In genomic region chr15:77926921-77927320, GRCm38 (mm10) we compare ENCODE assay signal across 22 mouse cellular contexts. TPM values are rescaled to one million over a fixed set of nuclear protein-coding genes. Genes with fewer than 3 reads are reported as not detected.
DNase-seq lines count a peak whose midpoint lies in the region; ATAC-seq lines count a peak whose summit lies in the region.
"Had no signal": no experiment of that assay in that cellular context is flagged by ENCODE, and none has a peak within 500 bp of the region (broad histone marks: within the 10 kb centered on the region; RNA-seq: fewer than 3 reads in every experiment).

No protein-coding gene starts in this region.

- H3K36me3 ChIP-seq in hindbrain, embryonic 12.5 days: peaks cover 40% of the 10 kb centered on the region
- peaks cover 23% of the 10 kb centered on the region for H3K36me3 ChIP-seq in hindbrain, embryonic 16.5 days (ENCODE audit: control insufficient read depth, insufficient read depth, low read length)
- H3K36me3 ChIP-seq in limb, embryonic 10.5 days: peaks cover 55% of the 10 kb centered on the region
- peaks cover 15% of the 10 kb centered on the region for H3K36me3 ChIP-seq in liver, embryonic 16.5 days (ENCODE audit: control insufficient read depth, insufficient read depth)
- peaks cover 50% of the 10 kb centered on the region for H3K36me3 ChIP-seq in heart, embryonic 12.5 days

- H3K9me3 ChIP-seq in hindbrain, embryonic 12.5 days (replicated peaks): no peaks in the 10 kb centered on the region
- H3K9me3 ChIP-seq in hindbrain, embryonic 16.5 days (ENCODE audit: control insufficient read depth, low read length): no peaks in the 10 kb centered on the region
- H3K9me3 ChIP-seq in limb, embryonic 10.5 days (replicated peaks): no peaks in the 10 kb centered on the region
- H3K9me3 ChIP-seq in liver, embryonic 16.5 days (replicated peaks; ENCODE audit: control insufficient read depth, low read length): no peaks in the 10 kb centered on the region
- H3K9me3 ChIP-seq in heart, embryonic 12.5 days (replicated peaks): no peaks in the 10 kb centered on the region
- H3K9me3 ChIP-seq: heart, embryonic 15.5 days; midbrain, embryonic 10.5 days; neural tube, embryonic 12.5 days had no signal

- WGBS in hindbrain, embryonic 12.5 days: 96% methylated on average over 5 of the region's 5 CpGs
- 95% methylated on average over 5 of the region's 5 CpGs for WGBS in hindbrain, embryonic 16.5 days
- WGBS in limb, embryonic 10.5 days: 94% methylated on average over 5 of the region's 5 CpGs
- 69% methylated on average over 5 of the region's 5 CpGs for WGBS in liver, embryonic 16.5 days (ENCODE audit: insufficient replicate concordance)
- WGBS in heart, embryonic 12.5 days: 87% methylated on average over 5 of the region's 5 CpGs

- peak; percentile 72 to 84 for DNase-seq in adrenal gland, adult (ENCODE audit: inconsistent age in 2 of 2, low spot score in 1 of 2)
- no peak for DNase-seq in adrenal gland, postnatal 4 days (ENCODE audit: low spot score in 2 of 2)
- DNase-seq in limb, embryonic 10.5 days (ENCODE audit: low spot score): no peak
- DNase-seq in left cerebral cortex, adult 9 months (ENCODE audit: low spot score in 2 of 2): no peak
- DNase-seq: cerebellum, adult 18-20 months; cerebellum, postnatal 36 days; gastrocnemius, postnatal 10 days; heart, adult 18-20 months; kidney, adult 2 months; kidney, postnatal 14 days; lung, embryonic 14.5 days; lung, postnatal 36 days; right cerebral cortex, adult 18-20 months; thymus, postnatal 14 days had no signal

- 0 out of 2 replicates have a peak overlapping the region, but pooled peaks have one; percentile 77 for H3K4me2 ChIP-seq in hindbrain, embryonic 12.5 days (replicated peaks)
- no peak overlapping the region for H3K4me2 ChIP-seq in hindbrain, embryonic 16.5 days (ENCODE audit: low read length)
- peak overlapping the region; percentile 87 for H3K4me2 ChIP-seq in liver, embryonic 16.5 days (ENCODE audit: low read depth, low read length)
- H3K4me2 ChIP-seq in heart, embryonic 12.5 days: no peak overlapping the region

- H3K9ac ChIP-seq in hindbrain, embryonic 12.5 days: no peak overlapping the region
- no peak overlapping the region for H3K9ac ChIP-seq in hindbrain, embryonic 16.5 days (ENCODE audit: low read depth, low read length)
- no peak overlapping the region for H3K9ac ChIP-seq in liver, embryonic 16.5 days (ENCODE audit: low read depth, low read length)
- no peak overlapping the region for H3K9ac ChIP-seq in heart, embryonic 12.5 days
- H3K9ac ChIP-seq: neural tube, embryonic 12.5 days had no signal

- H3K4me1 ChIP-seq in hindbrain, embryonic 12.5 days: peaks cover 22% of the 10 kb centered on the region
- peaks cover 16% of the 10 kb centered on the region for H3K4me1 ChIP-seq in hindbrain, embryonic 16.5 days (ENCODE audit: control insufficient read depth, insufficient read depth, low read depth, low read length)
- H3K4me1 ChIP-seq in limb, embryonic 10.5 days: peaks cover 18% of the 10 kb centered on the region
- peaks cover 43% of the 10 kb centered on the region for H3K4me1 ChIP-seq in liver, embryonic 16.5 days (ENCODE audit: control insufficient read depth, low read depth, low read length)
- peaks cover 27% of the 10 kb centered on the region for H3K4me1 ChIP-seq in heart, embryonic 12.5 days (replicated peaks)

- no peak overlapping the region for H3K27ac ChIP-seq in hindbrain, embryonic 12.5 days
- H3K27ac ChIP-seq in hindbrain, embryonic 16.5 days (ENCODE audit: low read depth, low read length): no peak overlapping the region
- H3K27ac ChIP-seq in limb, embryonic 10.5 days: no peak overlapping the region
- H3K27ac ChIP-seq in liver, embryonic 16.5 days (ENCODE audit: low read length): no peak overlapping the region; the same call in 1 of the 2 replicates
- no peak overlapping the region for H3K27ac ChIP-seq in heart, embryonic 12.5 days (ENCODE audit: poor library complexity, severe bottlenecking)
- H3K27ac ChIP-seq: heart, embryonic 15.5 days; midbrain, embryonic 10.5 days; neural tube, embryonic 12.5 days had no signal

- no peak for ATAC-seq in hindbrain, embryonic 12.5 days (ENCODE audit: low FRiP score)
- no peak for ATAC-seq in hindbrain, embryonic 16.5 days
- no peak for ATAC-seq in liver, embryonic 16.5 days (ENCODE audit: low read depth)
- no peak for ATAC-seq in heart, embryonic 12.5 days (ENCODE audit: insufficient number of reproducible peaks, low FRiP score)
- ATAC-seq: forebrain, embryonic 14.5 days had no signal

- no peaks in the 10 kb centered on the region for H3K27me3 ChIP-seq in hindbrain, embryonic 12.5 days
- no peaks in the 10 kb centered on the region for H3K27me3 ChIP-seq in hindbrain, embryonic 16.5 days (replicated peaks; ENCODE audit: control insufficient read depth, insufficient read depth, low read length)
- no peaks in the 10 kb centered on the region for H3K27me3 ChIP-seq in limb, embryonic 10.5 days (ENCODE audit: low read depth, poor library complexity, severe bottlenecking)
- H3K27me3 ChIP-seq in liver, embryonic 16.5 days (ENCODE audit: control insufficient read depth, insufficient read depth, low read depth, low read length): no peaks in the 10 kb centered on the region
- H3K27me3 ChIP-seq in heart, embryonic 12.5 days (replicated peaks): no peaks in the 10 kb centered on the region
- H3K27me3 ChIP-seq: heart, embryonic 15.5 days; neural tube, embryonic 12.5 days had no signal

- H3K4me3 ChIP-seq in hindbrain, embryonic 12.5 days: no peak overlapping the region
- no peak overlapping the region for H3K4me3 ChIP-seq in hindbrain, embryonic 16.5 days (ENCODE audit: low read length)
- H3K4me3 ChIP-seq in limb, embryonic 10.5 days: 0 out of 2 replicates have a peak overlapping the region, but pooled peaks have one; percentile 87
- H3K4me3 ChIP-seq in liver, embryonic 16.5 days (ENCODE audit: low read depth, low read length): no peak overlapping the region
- H3K4me3 ChIP-seq in heart, embryonic 12.5 days: no peak overlapping the region
- H3K4me3 ChIP-seq: neural tube, embryonic 12.5 days had no signal

RNA-seq across cellular contexts. Expression of gene Txn2, which starts 1.9 kb away (rescaled TPM):
- 100 to 1,000 TPM; 271 to 275 TPM for total RNA-seq in adrenal gland, postnatal 4 days (2021)
- polyA plus RNA-seq in hindbrain, embryonic 12.5 days (2016; fragmentation: Nextera tagmentation; extraction: Ambion mirVana): 191 and 206 TPM in 2 replicates
- polyA plus RNA-seq in hindbrain, embryonic 16.5 days (2015; fragmentation: Nextera tagmentation; extraction: Ambion mirVana): 215 and 216 TPM in 2 replicates
- polyA plus RNA-seq in limb, embryonic 10.5 days (2016; fragmentation: Nextera tagmentation; extraction: Ambion mirVana): 287 and 339 TPM in 2 replicates
- 177 and 180 TPM in 2 replicates for polyA plus RNA-seq in liver, embryonic 16.5 days (2015; fragmentation: Nextera tagmentation; extraction: Ambion mirVana)
- polyA plus RNA-seq in heart, embryonic 12.5 days (2016; fragmentation: Nextera tagmentation; extraction: Ambion mirVana): 228 and 231 TPM in 2 replicates

RNA-seq across cellular contexts. Expression of gene Foxred2, which starts 29.6 kb away (rescaled TPM):
- 1 to 10 TPM; 4.9 to 5.2 TPM for total RNA-seq in adrenal gland, postnatal 4 days (2021)
- polyA plus RNA-seq in hindbrain, embryonic 12.5 days (2016; fragmentation: Nextera tagmentation; extraction: Ambion mirVana): 4.9 and 5.6 TPM in 2 replicates
- polyA plus RNA-seq in hindbrain, embryonic 16.5 days (2015; fragmentation: Nextera tagmentation; extraction: Ambion mirVana): 8.8 and 9.6 TPM in 2 replicates
- 7.3 and 7.7 TPM in 2 replicates for polyA plus RNA-seq in limb, embryonic 10.5 days (2016; fragmentation: Nextera tagmentation; extraction: Ambion mirVana)
- polyA plus RNA-seq in liver, embryonic 16.5 days (2015; fragmentation: Nextera tagmentation; extraction: Ambion mirVana): 1.1 and 1.2 TPM in 2 replicates
- 1.1 and 1.3 TPM in 2 replicates for polyA plus RNA-seq in heart, embryonic 12.5 days (2016; fragmentation: Nextera tagmentation; extraction: Ambion mirVana)

RNA-seq across cellular contexts. Expression of gene Eif3d, which starts 43.7 kb away (rescaled TPM):
- 100 to 1,000 TPM; 214 to 215 TPM for total RNA-seq in adrenal gland, postnatal 4 days (2021)
- 194 and 202 TPM in 2 replicates for polyA plus RNA-seq in hindbrain, embryonic 12.5 days (2016; fragmentation: Nextera tagmentation; extraction: Ambion mirVana)
- polyA plus RNA-seq in hindbrain, embryonic 16.5 days (2015; fragmentation: Nextera tagmentation; extraction: Ambion mirVana): 158 and 175 TPM in 2 replicates
- 260 and 285 TPM in 2 replicates for polyA plus RNA-seq in limb, embryonic 10.5 days (2016; fragmentation: Nextera tagmentation; extraction: Ambion mirVana)
- 119 and 125 TPM in 2 replicates for polyA plus RNA-seq in liver, embryonic 16.5 days (2015; fragmentation: Nextera tagmentation; extraction: Ambion mirVana)
- polyA plus RNA-seq in heart, embryonic 12.5 days (2016; fragmentation: Nextera tagmentation; extraction: Ambion mirVana): 157 and 162 TPM in 2 replicates

Comparison
In these comparisons a context has a peak if more than half of its experiments do, and no peak if none do; other contexts are left out.
1. DNase-seq: peak in adrenal gland, adult (2 of 2); none in adrenal gland, postnatal 4 days (0 of 2), limb, embryonic 10.5 days (single experiment) and left cerebral cortex, adult 9 months (0 of 2).
2. H3K4me2 ChIP-seq: peak in hindbrain, embryonic 12.5 days (single experiment) and liver, embryonic 16.5 days (single experiment); none in hindbrain, embryonic 16.5 days (single experiment) and heart, embryonic 12.5 days (single experiment).